Mouse (Mus musculus) ovary, adult 18-20 months (tissue): Measurements from ENCODE around the gene Myh9.

Experiments used
- DNase-seq: peaks from one replicate; pipeline ENCODE4 v3.0.0; 2022; ENCODE audit warnings: low spot score, mixed read lengths

Myh9 gene

DNA sequence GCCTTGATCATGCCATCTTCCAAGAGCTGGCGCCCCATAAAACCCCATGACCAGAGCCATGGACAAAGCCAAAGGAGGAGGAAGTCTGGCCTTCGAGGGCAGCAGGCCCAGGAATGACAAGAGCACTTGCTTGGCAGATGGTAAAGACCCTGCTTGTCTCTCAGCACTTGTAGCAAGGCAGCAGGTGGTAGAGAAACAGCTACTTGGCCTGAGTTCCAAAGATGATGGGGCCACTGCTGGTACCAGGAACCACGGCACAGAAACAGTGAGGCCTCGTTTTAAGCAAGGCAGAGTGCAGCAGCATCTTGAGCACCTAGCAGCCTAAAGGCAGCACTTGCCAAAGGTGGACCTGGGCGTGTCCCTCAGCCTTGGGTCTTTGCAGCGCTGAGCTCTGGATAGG lies 53.6 kb downstream of the Myh9 start:
- DNase-seq = no peak

DNA sequence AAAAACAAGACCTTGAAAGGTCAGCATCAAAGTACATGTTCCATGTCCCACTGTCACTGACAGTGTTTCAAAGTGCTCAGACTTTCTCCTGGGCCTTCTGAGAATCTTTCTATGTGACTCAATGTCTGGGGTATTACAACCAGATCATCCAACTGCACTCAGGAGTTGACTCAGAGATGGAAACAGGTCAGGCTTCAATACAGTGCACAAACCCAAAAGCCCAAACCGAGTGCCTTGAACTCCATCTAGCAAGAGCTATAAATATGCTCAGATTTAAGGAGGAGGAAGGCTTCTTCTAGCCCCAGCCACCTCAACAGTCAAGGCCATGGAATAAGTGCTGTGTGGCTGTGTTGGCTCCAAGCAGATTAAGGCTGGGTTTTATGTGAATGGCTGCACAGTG lies 56.2 kb downstream of the Myh9 start:
- no peak for DNase-seq

GRCm38 (mm10) chr15:77784039-77784824 lies 57.7 kb downstream of the Myh9 start:
- no peak for DNase-seq

GRCm38 (mm10) chr15:77782449-77783014 lies 59.4 kb downstream of the Myh9 start:
- no peak for DNase-seq

DNA sequence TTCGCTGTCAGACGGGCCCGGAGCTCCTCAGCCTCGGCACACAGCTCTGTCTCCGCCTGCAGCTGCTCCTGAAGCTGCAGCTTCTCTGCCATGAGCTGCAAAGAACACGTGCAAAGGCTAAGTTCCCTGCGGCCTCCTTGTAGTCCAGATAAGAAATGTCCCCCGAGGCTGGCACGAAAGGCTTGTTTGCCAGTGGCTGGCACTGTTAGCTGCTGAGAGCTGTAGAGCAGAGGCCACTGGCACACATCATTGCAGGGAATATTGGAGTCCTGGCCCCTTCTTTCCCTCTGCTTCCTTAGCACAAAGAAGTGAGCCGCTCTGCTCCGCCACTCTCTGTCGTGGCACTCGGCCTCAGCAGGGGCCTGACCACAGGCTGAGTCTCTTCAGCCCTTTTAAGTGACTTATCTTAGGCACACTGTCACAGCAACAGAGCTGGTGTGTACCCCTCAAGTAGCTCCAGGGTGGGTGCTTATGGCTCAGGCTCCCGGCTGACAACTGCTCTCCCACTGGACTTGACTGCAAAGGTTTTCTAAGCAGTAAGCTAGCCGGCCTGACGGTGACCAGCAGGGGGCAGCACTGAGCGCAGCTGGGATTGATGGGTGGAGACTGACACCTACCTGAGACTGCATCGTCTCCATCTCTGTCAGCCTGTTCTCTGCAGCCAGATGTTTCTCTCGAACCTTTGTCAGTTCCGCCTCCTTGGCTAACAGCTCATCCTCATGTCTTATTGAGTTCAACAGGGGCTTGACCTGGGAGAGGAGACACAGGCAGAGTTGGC lies 66.6 kb downstream of the Myh9 start:
- DNase-seq = no peak

DNA sequence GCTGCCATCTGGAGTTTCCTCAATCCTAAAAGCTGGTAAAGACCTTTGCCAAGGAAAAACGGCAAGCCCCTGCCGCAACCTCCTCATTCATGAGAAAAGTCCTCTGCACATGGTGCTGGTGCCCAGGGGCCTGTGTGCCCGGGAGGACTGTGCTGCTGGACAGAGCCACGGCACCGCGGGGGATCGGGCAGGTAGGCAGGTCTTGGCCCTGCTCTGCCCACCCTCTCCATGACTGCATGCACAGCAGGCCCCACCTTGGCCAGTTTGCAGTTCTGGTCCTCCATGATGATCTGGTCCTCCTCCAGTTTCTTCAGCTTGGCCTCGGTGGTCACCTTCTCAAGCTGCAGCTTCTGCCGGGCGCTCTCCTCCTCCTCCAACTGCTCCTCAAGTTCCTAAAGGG lies 67.7 kb downstream of the Myh9 start:
- DNase-seq = no peak

- DNase-seq = no peak
Measured at GRCm38 (mm10) chr15:77773099-77773915, 68.7 kb downstream of the Myh9 start.

DNA sequence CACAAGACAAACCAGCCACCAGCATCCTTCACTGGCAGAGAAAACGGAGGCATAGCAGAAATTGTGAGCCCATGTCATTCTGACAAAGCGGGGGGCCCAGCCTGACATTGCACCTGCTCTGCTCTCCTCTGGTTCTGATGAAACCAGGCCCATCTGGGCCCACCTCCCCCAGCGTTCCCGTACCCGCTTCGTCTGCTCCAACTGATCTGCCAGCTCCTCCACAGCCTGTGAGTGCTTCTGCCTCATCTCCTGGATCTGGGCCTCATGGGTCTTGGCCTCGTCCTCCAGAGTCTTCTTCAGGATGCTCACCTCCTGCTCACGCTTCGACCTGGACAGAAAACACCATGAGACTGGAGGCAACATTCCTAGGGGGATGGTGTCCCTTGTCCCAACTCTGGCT lies 71.0 kb downstream of the Myh9 start:
- no peak for DNase-seq

- no peak for DNase-seq
Measured at GRCm38 (mm10) chr15:77770341-77770740, 71.6 kb downstream of the Myh9 start.

DNA sequence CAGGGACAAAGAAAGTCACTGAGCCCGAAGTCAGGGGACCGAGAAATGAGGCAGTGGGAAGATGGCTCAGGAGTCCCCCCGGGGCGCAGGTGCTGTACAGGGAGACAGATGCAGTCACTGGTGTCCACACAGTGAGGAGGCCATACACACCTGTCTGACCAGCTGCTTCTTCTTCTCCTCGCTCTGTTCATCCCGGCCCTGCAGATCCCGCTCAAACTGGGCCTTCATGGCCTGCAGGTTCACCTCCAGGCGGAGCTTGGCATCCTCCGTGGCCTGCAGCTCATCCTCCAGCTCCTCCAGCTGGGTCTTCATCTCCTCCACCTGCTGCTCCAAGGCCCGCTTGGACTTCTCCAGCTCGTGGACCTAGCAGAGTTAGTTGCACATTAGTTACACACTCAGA lies 75.0 kb downstream of the Myh9 start:
- no peak for DNase-seq

DNA sequence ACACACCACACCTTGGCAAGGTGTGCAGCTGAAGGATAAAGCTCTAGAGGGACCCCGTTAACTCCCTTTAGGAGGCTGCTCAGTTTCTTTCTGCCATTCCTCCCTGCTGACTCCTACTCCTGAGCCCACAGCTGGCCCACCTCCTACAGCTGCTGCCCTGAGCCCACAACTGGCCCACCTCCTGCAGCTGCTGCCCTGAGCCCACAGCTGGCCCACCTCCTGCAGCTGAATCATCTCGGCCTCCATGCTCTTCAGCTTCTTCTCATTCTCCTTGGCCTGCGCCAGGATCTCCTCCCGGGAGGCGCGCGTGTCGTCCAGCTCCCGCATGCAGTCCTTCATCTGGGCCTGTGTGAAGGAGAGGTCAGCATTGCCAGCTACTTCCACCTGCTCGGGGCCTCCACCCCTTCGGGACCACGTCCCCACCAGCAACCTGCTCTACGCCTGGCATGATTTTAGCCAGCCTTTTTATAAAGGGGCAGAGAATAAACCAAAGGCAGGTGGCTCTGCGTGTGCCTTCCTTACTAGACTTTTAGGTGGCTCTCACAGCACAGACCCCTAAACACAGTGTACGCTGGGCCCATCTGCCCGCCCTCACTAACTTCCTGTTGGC lies 76.4 kb downstream of the Myh9 start:
- no peak for DNase-seq

- peak; percentile 57 for DNase-seq
Measured at GRCm38 (mm10) chr15:77764391-77765006, 77.5 kb downstream of the Myh9 start.

DNA sequence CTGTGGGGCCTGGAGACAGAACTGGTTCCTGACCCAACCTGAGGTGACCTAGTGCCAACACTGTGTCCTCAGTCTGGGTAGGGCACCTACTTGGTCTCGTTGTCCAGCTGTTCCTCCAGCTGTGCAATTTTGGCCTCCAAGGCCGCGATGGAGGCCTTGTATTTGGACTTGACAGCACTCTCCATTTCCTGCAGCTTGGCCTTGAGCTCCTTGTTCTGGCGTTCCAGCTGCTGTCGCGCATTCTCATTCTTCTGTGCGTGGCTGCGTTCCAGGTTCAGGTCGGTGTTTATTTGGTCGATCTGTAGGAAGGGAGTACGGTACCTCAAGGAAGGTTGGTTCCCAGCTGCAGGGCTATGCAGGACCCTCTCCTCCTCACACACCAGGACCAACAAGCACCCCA lies 78.3 kb downstream of the Myh9 start:
- no peak for DNase-seq

DNA sequence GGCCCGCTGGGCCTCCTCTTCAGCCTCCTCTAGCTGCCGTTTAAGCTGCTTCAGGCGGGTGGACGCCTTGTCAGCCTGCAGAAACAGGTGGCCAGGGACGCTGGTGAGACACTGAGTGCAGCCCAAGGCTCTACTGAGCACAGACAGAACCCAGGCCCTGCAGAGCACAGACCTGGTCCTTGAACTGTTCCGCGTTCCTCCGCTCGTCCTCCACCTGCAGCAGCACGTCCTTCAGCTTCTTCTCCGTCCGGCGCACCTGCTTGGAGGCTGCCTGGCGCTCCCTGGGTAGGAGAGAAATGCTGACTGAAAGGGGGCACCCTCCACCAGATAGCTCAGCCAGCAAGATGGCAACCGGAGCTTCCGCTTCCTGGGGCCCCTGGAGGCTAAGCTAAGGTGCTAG lies 78.9 kb downstream of the Myh9 start:
- no peak for DNase-seq

GRCm38 (mm10) chr15:77761561-77762380 lies 80.2 kb downstream of the Myh9 start:
- DNase-seq = no peak

- peak; percentile 62 for DNase-seq
Measured at GRCm38 (mm10) chr15:77761083-77761482, 80.9 kb downstream of the Myh9 start.

GRCm38 (mm10) chr15:77760037-77760436 lies 81.9 kb downstream of the Myh9 start:
- DNase-seq = no peak

DNA sequence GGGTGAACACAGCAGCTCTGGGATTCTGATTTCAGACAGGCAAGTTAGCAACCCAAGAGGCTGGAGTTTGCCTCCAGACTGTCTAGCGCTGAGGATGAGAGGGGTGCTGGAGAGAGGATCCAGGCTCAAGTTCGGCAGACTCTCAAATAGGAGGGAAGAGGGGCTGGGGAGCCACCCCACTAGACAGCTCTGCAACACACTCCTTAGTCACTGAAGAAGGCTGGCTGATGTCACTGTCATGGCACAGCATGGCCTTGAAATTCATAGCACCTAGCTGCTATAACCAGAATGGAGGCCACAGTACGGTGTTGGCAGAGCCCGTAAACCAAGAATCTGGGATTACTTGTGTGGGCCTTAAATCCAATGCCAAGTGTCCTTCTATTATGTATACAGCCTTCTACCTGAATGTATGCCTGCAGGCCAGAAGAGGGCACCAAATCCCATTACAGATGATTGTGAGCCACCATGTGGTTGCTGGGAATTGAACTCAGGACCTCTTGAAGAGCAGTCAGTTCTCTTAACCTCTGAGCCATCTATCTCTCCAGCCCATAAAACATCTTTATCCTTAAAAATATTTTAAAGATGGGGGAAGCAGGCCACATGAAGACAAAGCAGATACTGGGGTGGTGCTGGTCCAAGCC lies 84.3 kb downstream of the Myh9 start:
- no peak for DNase-seq

GRCm38 (mm10) chr15:77756848-77757247 lies 85.1 kb downstream of the Myh9 start, which contains the start of gene Apol8:
TSS of gene Apol8 (minus strand) at chr15:77757003.
- no peak for DNase-seq

DNA sequence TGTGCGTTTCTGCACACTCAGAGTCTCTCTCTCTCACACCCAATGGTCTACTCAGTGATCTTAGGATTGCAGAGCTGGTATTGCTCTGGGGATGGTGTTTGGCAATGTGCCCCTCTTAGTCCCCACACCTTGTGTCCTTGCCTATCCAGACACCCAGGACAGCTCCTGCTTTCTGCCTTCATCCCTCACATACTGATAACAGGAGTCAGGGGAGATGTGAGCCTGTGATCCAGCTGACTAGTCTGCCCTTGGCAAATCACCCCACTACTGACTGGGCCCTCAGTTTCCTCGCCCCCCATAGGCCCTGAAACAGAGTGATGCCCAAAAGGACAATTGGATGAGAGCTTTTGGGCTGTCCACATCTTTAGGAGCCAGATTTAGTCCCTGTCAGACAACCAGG lies 85.9 kb downstream of the Myh9 start:
- DNase-seq = no peak
